Mouse (Mus musculus): Measurements from ENCODE around the gene Tsnaxip1. TPM values are rescaled to one million over a fixed set of nuclear protein-coding genes. Genes with fewer than 3 reads are reported as not detected.

Tsnaxip1 gene
- total RNA-seq, 2 experiments from 2014 or later = 0.22 to 0.28 TPM

- no peak for DNase-seq (ENCODE audit: low spot score in 2 of 2)
- Histone ChIP-seq H3K4me3 (peak overlapping the region; percentile 91), H3K27ac (peak overlapping the region; percentile 96)
- TF ChIP-seq CTCF (conservative IDR thresholded peaks at IDR 0.05) = no peak
These were observed 28.8 kb downstream of the Tsnaxip1 start for GRCm38 (mm10) chr8:105856168-105856835.

- Histone ChIP-seq H3K27ac (no peak overlapping the region), H3K4me3 (no peak overlapping the region)
- no peak for DNase-seq (ENCODE audit: low spot score in 2 of 2)
- TF ChIP-seq CTCF (conservative IDR thresholded peaks at IDR 0.05) = no peak
These were observed 31.0 kb downstream of the Tsnaxip1 start for GRCm38 (mm10) chr8:105858495-105858894.

GRCm38 (mm10) chr8:105859314-105859713 is 31.8 kb downstream of the Tsnaxip1 start:
- Histone ChIP-seq H3K4me3 (no peak overlapping the region), H3K27ac (peak overlapping the region; percentile 96; the same call in 1 of the 2 replicates)
- no peak for TF ChIP-seq CTCF (conservative IDR thresholded peaks at IDR 0.05)
- no peak for DNase-seq (ENCODE audit: low spot score in 2 of 2)

GRCm38 (mm10) chr8:105860143-105860981 is 32.8 kb downstream of the Tsnaxip1 start, which contains the start of gene Nutf2:
Nutf2 (plus strand) TSS chr8:105860580.
- H3K4me3 ChIP-seq = peak within 1 kb of the TSS; percentile 78
- peak; percentile 19 for TF ChIP-seq CTCF (conservative IDR thresholded peaks at IDR 0.05)
- peak; percentile 91 to 97 for DNase-seq (ENCODE audit: low spot score in 2 of 2)
- peak within 1 kb of the TSS; percentile 96 for H3K27ac ChIP-seq

- peak; percentile 61 for TF ChIP-seq CTCF (conservative IDR thresholded peaks at IDR 0.05)
- peak overlapping the region; percentile 96; the same call in 1 of the 2 replicates for H3K27ac ChIP-seq
- no peak for DNase-seq (ENCODE audit: low spot score in 2 of 2)
- H3K4me3 ChIP-seq = peak overlapping the region; percentile 78
These were observed 34.4 kb downstream of the Tsnaxip1 start for GRCm38 (mm10) chr8:105861951-105862350.

- peak; percentile 62 for TF ChIP-seq CTCF (conservative IDR thresholded peaks at IDR 0.05)
- Histone ChIP-seq H3K27ac (no peak overlapping the region), H3K4me3 (no peak overlapping the region)
These were observed 39.0 kb downstream of the Tsnaxip1 start for GRCm38 (mm10) chr8:105866364-105867029.

GRCm38 (mm10) chr8:105874301-105874700 is 46.8 kb downstream of the Tsnaxip1 start:
- TF ChIP-seq CTCF (conservative IDR thresholded peaks at IDR 0.05) = no peak
- no peak for DNase-seq (ENCODE audit: low spot score in 2 of 2)
- Histone ChIP-seq H3K4me3 (no peak overlapping the region), H3K27ac (peak overlapping the region; percentile 77)

More at GRCm38 (mm10) chr8:105866364-105867029, 39.0 kb downstream of the Tsnaxip1 start:
- DNase-seq (ENCODE audit: low spot score in 2 of 2) = no peak

- no peak for TF ChIP-seq CTCF (conservative IDR thresholded peaks at IDR 0.05)
These were observed 53.4 kb downstream of the Tsnaxip1 start, which contains the start of gene Edc4 for GRCm38 (mm10) chr8:105880754-105881520. Edc4 (plus strand) TSS chr8:105880881.

GRCm38 (mm10) chr8:105889756-105890465 is 62.4 kb downstream of the Tsnaxip1 start:
- TF ChIP-seq CTCF (conservative IDR thresholded peaks at IDR 0.05) = no peak
- Histone ChIP-seq H3K27ac (peak overlapping the region; percentile 84), H3K4me3 (no peak overlapping the region)
- DNase-seq (ENCODE audit: low spot score in 2 of 2) = no peak

More at GRCm38 (mm10) chr8:105880754-105881520, 53.4 kb downstream of the Tsnaxip1 start, which contains the start of gene Edc4:
- peak; percentile 76 to 85 for DNase-seq (ENCODE audit: low spot score in 2 of 2)
- Histone ChIP-seq H3K27ac (peak within 1 kb of the TSS; percentile 95), H3K4me3 (peak within 1 kb of the TSS; percentile 99)

- TF ChIP-seq CTCF (conservative IDR thresholded peaks at IDR 0.05) = no peak
- Histone ChIP-seq H3K27ac (peak overlapping the region; percentile 84), H3K4me3 (no peak overlapping the region)
- DNase-seq (ENCODE audit: low spot score in 2 of 2) = peak; percentile 73 to 75
These were observed 63.3 kb downstream of the Tsnaxip1 start for GRCm38 (mm10) chr8:105890870-105891269.

- peak overlapping the region; percentile 84; the same call in 1 of the 2 replicates for H3K27ac ChIP-seq
- no peak overlapping the region for H3K4me3 ChIP-seq
- TF ChIP-seq CTCF (conservative IDR thresholded peaks at IDR 0.05) = peak; percentile 77
- DNase-seq (ENCODE audit: low spot score in 2 of 2) = no peak
These were observed 64.9 kb downstream of the Tsnaxip1 start for GRCm38 (mm10) chr8:105892432-105892831.

Measured in layer of hippocampus, adult 2 months (tissue).